Mouse (Mus musculus) mammary gland, adult 2 months (tissue): ENCODE data around the gene Cib2. TPM values are rescaled to one million over a fixed set of nuclear protein-coding genes. Genes with fewer than 3 reads are reported as not detected.

Source experiments
- polyA plus RNA-seq: library from polyadenylated mRNA; depleted of rRNA; stranded (reverse); fragments of >200 nt; gene quantifications from 2 replicates; pipeline ENCODE4 v1.2.3, GENCODE M21; 2012; ENCODE audit warnings: low replicate concordance; rRNA removed

The Cib2 gene
- polyA plus RNA-seq = 45.9 and 88.1 TPM in 2 replicates

GRCm38 (mm10) chr9:54559771-54560471 lies at the start of gene Cib2:
Gene Cib2, minus strand, starts transcription at chr9:54560218.

GRCm38 (mm10) chr9:54586199-54587061 lies 26.4 kb upstream of the Cib2 start, which contains the start of gene Idh3a:
Gene Idh3a, plus strand, starts transcription at chr9:54586334.

GRCm38 (mm10) chr9:54538684-54539083 lies 21.3 kb downstream of the Cib2 start, which contains the start of gene Sh2d7:
Gene Sh2d7, plus strand, starts transcription at chr9:54538984.

GRCm38 (mm10) chr9:54501453-54502110 lies 58.4 kb downstream of the Cib2 start, which contains the start of gene Dmxl2:
Gene Dmxl2, minus strand, starts transcription at chr9:54501626.

Other genes with a start within 250 kb of the Cib2 start
- 1.4 and 4.6 TPM in 2 replicates for gene Dmxl2, start 58.6 kb downstream of the Cib2 start, polyA plus RNA-seq
- gene Sh2d7, start 21.2 kb downstream of the Cib2 start, polyA plus RNA-seq = not detected in 2 replicates
- gene Idh3a, start 26.1 kb upstream of the Cib2 start, polyA plus RNA-seq = 56.5 and 199 TPM in 2 replicates
- 16.3 and 23.7 TPM in 2 replicates for gene Acsbg1, start 101.7 kb upstream of the Cib2 start, polyA plus RNA-seq
- gene Dnaja4, start 138.7 kb upstream of the Cib2 start, polyA plus RNA-seq = 4.6 and 15.4 TPM in 2 replicates
- 19.1 and 46.1 TPM in 2 replicates for gene Wdr61, start 174.3 kb upstream of the Cib2 start, polyA plus RNA-seq
- 11.7 and 22.6 TPM in 2 replicates for gene Crabp1, start 204.5 kb upstream of the Cib2 start, polyA plus RNA-seq